Mouse (Mus musculus): Measurements from ENCODE around the gene Arhgap10. TPM values are rescaled to one million over a fixed set of nuclear protein-coding genes. Genes with fewer than 3 reads are reported as not detected.

Arhgap10 gene
- polyA plus RNA-seq, 1 experiment from 2014 or later = 30.7 TPM

DNA sequence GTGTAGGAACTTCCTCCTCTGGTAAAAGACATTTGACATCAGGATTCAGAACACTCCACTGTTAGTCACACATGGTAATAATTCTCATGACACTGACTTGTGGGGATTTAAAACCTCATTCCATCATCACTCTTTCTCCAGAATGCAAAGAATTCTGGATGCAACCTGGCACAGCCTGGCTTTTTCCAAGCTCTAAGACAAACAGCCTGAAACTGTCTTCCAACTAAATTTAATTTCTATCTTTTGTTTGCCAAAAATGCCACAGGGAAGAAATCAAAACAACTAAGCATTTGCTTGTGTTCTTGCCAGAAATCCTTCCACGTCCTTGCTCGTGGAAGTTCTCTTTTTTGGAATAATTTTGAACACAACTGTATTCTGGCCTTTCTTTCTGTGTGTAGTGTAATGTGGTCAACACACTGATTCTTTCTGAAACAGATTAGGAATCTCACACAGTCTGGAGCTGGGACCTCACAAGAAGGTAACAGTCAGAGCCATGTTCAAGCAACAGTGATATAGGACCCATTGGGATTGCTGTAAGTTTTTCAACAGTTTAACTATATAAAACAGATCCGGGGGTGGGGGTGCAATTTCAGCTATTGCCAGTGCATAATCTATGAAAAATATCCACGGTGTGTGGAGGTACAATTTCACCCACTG lies 167.5 kb downstream of the Arhgap10 start:
- H3K9me3 ChIP-seq = no peaks in the 10 kb centered on the region
- no peak overlapping the region for H3K4me3 ChIP-seq
- H3K4me1 ChIP-seq = peaks cover 58% of the 10 kb centered on the region
- peak overlapping the region; percentile 65; the same call in 1 of the 2 replicates for H3K27ac ChIP-seq
- H3K27me3 ChIP-seq = no peaks in the 10 kb centered on the region
- WGBS = 53% methylated on average over 4 of the region's 4 CpGs
- H3K36me3 ChIP-seq = peaks cover 8% of the 10 kb centered on the region
- no peak overlapping the region for H3K9ac ChIP-seq
- peak; percentile 57 for ATAC-seq (ENCODE audit: low FRiP score, low read depth)
- no peak overlapping the region for H3K4me2 ChIP-seq (replicated peaks)

DNA sequence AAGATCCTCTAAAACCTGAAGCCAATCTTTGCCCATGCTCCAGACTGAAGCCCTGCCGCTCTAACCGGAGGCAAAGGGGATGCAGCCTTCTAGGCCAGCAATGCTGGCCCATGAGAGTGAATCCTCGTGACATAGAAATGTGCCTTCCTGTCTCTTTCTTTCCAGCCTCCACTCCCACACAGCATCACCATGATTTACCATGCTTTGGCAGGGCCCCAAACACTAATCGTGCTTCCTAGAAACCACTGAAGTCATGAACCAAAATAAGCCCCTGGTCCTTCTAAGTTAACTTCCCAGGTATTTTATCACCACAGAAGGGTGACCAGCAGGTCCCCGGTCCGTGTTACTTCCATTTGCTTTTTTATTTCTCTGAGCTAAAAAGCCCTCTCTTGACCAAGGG lies 173.8 kb downstream of the Arhgap10 start:
- no peak overlapping the region for H3K4me2 ChIP-seq (replicated peaks)
- no peaks in the 10 kb centered on the region for H3K27me3 ChIP-seq
- no peak overlapping the region for H3K4me3 ChIP-seq
- H3K9ac ChIP-seq = no peak overlapping the region
- H3K4me1 ChIP-seq = peaks cover 24% of the 10 kb centered on the region
- peaks cover 36% of the 10 kb centered on the region for H3K36me3 ChIP-seq
- no peak for ATAC-seq (ENCODE audit: low FRiP score, low read depth)
- no peak overlapping the region for H3K27ac ChIP-seq
- no peaks in the 10 kb centered on the region for H3K9me3 ChIP-seq
- 86% methylated on average over 6 of the region's 6 CpGs for WGBS

DNA sequence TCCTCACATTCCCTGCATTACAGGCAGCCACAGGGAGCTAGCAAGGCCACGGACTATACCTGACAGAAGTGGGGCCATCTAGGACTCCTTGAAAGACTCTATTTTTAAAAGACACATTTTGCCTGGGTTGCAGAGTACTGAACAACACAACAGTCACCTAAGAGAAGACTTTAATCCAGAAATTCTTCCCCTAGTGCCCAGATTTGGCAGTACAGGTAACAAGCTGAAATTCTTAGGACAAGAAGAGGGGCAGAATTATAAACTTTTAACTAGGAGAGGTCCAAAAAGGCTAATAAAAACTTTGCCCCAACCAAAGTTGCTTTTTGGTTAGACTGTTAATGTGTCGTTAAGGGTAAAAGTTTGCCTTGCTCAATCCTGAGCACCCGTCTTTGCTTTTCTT lies 174.4 kb downstream of the Arhgap10 start:
- 80% methylated on average over 3 of the region's 3 CpGs for WGBS

DNA sequence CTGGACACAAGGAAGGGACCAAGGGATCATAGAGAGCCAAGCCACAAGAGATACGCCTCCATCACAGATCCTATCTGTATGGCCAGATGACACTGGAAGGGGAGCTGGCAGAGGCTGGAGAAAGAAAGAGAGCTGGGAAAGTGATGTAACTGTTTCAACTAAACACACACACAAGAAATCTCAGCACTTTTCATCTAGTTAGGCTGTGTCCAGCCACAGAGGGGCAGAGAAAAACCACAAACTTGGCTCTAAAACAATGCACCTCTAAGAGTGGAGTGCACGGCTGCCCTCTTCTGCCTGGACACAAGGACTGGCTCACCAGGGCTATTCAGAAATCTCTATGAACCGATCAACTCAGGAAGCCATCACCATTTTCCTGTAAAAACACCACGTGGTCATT lies 175.6 kb downstream of the Arhgap10 start:
- no peak overlapping the region for H3K4me2 ChIP-seq (replicated peaks)
- H3K9me3 ChIP-seq = no peaks in the 10 kb centered on the region
- H3K4me3 ChIP-seq = no peak overlapping the region
- peaks cover 33% of the 10 kb centered on the region for H3K4me1 ChIP-seq
- H3K27ac ChIP-seq = peak overlapping the region; percentile 83
- WGBS = 79% methylated on average over 4 of the region's 4 CpGs
- H3K36me3 ChIP-seq = peaks cover 36% of the 10 kb centered on the region
- H3K9ac ChIP-seq = no peak overlapping the region
- H3K27me3 ChIP-seq = no peaks in the 10 kb centered on the region
- ATAC-seq (ENCODE audit: low FRiP score, low read depth) = no peak

More for the DNA sequence above, 174.4 kb downstream of the Arhgap10 start:
- ATAC-seq (ENCODE audit: low FRiP score, low read depth) = no peak
- H3K27ac ChIP-seq = no peak overlapping the region
- no peaks in the 10 kb centered on the region for H3K9me3 ChIP-seq
- peaks cover 24% of the 10 kb centered on the region for H3K4me1 ChIP-seq
- H3K36me3 ChIP-seq = peaks cover 36% of the 10 kb centered on the region
- no peak overlapping the region for H3K4me2 ChIP-seq (replicated peaks)
- no peak overlapping the region for H3K4me3 ChIP-seq
- H3K27me3 ChIP-seq = no peaks in the 10 kb centered on the region
- no peak overlapping the region for H3K9ac ChIP-seq

DNA sequence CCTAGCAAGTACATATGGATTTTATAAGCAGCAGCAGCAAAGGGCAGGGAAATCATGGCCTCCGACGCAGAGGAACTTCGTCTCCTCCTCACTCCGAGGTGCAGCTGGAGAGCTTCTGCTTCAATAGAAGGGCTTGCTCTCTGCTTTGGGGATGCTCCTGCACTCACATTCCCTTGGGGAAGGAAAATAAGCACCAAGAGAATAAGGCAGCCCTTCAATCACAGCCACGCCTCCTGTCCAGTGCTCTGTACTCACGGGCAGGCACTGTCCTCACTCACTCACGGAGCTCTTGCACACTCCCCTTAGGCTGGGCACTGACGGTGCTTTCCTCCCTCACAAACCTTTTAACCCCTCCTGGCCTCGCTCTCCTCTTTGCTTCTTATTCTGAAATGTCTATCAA lies 176.4 kb downstream of the Arhgap10 start:
- peak overlapping the region; percentile 83 for H3K27ac ChIP-seq
- no peak; the same call in 1 of the 2 replicates for ATAC-seq (ENCODE audit: low FRiP score, low read depth)
- H3K4me2 ChIP-seq (replicated peaks) = peak overlapping the region; percentile 43
- H3K9me3 ChIP-seq = no peaks in the 10 kb centered on the region
- 45% methylated on average over 9 of the region's 9 CpGs for WGBS
- H3K4me3 ChIP-seq = no peak overlapping the region
- no peak overlapping the region for H3K9ac ChIP-seq
- peaks cover 37% of the 10 kb centered on the region for H3K4me1 ChIP-seq
- H3K27me3 ChIP-seq = no peaks in the 10 kb centered on the region
- peaks cover 36% of the 10 kb centered on the region for H3K36me3 ChIP-seq

DNA sequence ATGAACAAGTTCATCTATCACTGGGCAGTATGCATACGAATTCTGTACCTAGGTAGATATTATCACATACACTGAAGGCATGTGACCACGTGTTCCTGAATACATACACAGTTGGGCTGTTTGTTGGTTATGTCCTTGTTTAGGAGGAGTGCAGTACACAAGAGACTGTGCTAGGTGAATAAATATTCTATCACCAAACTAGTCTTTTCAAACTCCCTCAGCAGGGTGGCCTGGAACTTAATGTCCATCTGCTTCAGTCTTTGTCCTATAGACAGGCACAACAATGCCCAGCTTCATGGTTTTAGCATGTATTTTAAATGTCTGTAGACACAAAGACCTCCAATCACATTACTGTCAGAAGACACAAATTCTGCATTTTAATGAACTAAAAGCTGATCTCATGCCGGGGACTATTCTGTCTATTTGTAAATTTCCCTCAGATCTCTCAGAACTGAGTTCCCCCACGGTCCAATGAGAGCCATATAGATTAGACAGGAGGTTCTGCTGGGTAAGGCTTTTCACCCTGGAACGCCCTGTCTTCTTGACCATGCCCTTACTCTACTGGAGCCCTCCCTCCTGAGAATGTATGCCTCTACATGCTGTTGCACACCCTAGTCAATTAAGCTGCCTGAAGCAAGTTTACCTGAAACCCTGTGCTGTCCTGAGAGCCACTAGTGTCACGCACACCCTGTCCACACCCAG lies 177.6 kb downstream of the Arhgap10 start:
- Histone ChIP-seq H3K9ac (no peak overlapping the region), H3K4me2 (replicated peaks) (no peak overlapping the region), H3K9me3 (no peaks in the 10 kb centered on the region), H3K27ac (peak overlapping the region; percentile 75), H3K4me3 (no peak overlapping the region), H3K36me3 (peaks cover 28% of the 10 kb centered on the region), H3K4me1 (peaks cover 37% of the 10 kb centered on the region), H3K27me3 (no peaks in the 10 kb centered on the region)
- ATAC-seq (ENCODE audit: low FRiP score, low read depth) = no peak
- WGBS = 91% methylated on average over 6 of the region's 6 CpGs

DNA sequence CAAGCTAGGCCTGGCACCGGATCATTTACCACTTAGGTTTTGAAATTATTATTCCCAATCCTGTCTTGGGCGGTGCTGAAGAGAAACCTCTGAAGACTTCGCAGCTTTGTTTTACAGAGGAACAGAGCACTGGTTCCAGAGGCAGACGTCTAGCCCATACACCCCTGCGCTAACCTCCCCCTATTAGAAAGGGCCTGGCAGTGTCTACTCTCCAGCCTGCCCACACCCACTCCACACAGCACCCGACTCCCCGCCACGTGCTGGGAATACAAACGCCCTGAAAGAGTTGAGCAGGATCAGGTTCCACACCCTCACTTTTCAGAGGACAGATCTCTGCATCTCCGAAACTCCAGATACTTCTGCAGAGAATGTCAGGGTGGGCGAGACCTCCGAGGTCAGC lies 180.5 kb downstream of the Arhgap10 start:
- WGBS = 64% methylated on average over 12 of the region's 12 CpGs
- Histone ChIP-seq H3K4me3 (no peak overlapping the region), H3K4me1 (peaks cover 35% of the 10 kb centered on the region), H3K27ac (no peak overlapping the region; the same call in 1 of the 2 replicates), H3K9ac (0 out of 2 replicates have a peak overlapping the region, but pooled peaks have one; percentile 19), H3K27me3 (no peaks in the 10 kb centered on the region), H3K4me2 (replicated peaks) (no peak overlapping the region), H3K9me3 (no peaks in the 10 kb centered on the region), H3K36me3 (peaks cover 15% of the 10 kb centered on the region)
- no peak; the same call in 1 of the 2 replicates for ATAC-seq (ENCODE audit: low FRiP score, low read depth)

DNA sequence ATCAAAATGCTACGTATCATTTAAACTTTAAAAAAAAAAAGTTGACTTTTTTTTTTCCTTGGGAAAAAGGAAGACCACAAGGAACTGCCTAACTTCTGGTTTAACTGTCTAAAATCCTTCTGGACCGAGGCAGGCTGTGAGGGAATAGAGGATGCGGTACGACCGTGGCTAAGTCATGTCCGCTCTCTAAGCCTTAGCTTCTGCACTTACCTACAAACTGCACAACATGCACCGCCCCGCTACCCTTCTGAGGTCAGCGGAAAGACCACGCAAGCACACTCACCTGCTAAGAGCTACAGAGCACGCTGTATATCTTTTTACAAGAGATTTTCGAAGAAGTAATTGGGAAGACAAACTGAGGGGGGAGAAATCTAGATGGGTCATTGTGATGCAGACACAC lies 186.6 kb downstream of the Arhgap10 start:
- H3K4me2 ChIP-seq (replicated peaks) = no peak overlapping the region
- H3K36me3 ChIP-seq = peaks cover 11% of the 10 kb centered on the region
- no peak for ATAC-seq (ENCODE audit: low FRiP score, low read depth)
- no peaks in the 10 kb centered on the region for H3K27me3 ChIP-seq
- H3K9me3 ChIP-seq = no peaks in the 10 kb centered on the region
- no peak overlapping the region for H3K27ac ChIP-seq
- WGBS = 84% methylated on average over 12 of the region's 12 CpGs
- H3K4me1 ChIP-seq = peaks cover 23% of the 10 kb centered on the region
- H3K9ac ChIP-seq = no peak overlapping the region
- no peak overlapping the region for H3K4me3 ChIP-seq

DNA sequence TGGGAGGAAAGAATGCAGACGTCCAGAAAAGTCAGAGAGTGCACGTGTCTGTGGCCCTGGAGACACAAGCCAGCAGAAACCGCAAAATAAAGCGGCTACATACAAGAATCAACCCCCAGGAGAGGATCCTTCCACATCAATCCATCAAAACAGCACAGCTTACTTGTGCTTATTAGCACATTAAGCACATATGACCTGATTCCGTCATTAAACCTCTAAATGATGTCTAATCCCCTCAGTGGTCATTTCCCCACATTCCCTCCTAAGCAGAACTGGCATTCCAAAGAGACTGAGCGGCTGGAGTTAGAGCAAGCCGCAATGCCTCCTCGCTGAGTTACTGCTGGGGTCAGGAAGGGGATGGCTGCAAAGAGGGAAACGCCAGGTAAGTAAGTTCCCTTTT lies 187.4 kb downstream of the Arhgap10 start:
- ATAC-seq (ENCODE audit: low FRiP score, low read depth) = peak; percentile 54
- H3K27ac ChIP-seq = peak overlapping the region; percentile 15; the same call in 1 of the 2 replicates
- no peaks in the 10 kb centered on the region for H3K9me3 ChIP-seq
- no peaks in the 10 kb centered on the region for H3K27me3 ChIP-seq
- H3K4me2 ChIP-seq (replicated peaks) = no peak overlapping the region
- H3K9ac ChIP-seq = no peak overlapping the region
- WGBS = 64% methylated on average over 9 of the region's 9 CpGs
- H3K4me1 ChIP-seq = peaks cover 23% of the 10 kb centered on the region
- no peak overlapping the region for H3K4me3 ChIP-seq
- H3K36me3 ChIP-seq = peaks cover 11% of the 10 kb centered on the region

DNA sequence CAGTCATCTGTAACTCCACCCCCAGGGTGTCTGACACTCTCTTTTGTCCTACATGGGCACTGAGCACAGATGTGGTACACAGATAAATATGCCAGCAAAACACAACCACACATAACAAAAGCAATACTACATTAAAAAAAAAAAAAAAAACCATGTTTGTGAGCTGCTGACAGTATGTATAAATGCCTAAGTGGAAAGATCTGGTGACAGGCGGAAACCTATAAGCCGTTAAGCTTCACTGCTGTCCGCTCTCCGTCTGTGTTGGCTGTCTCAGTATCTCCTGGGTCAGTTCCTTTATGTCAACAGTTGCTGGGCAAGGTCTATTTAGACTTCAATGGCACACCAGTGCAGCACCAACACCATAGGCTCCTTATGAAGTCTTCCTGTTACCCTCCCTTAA lies 188.0 kb downstream of the Arhgap10 start:
- WGBS = 70% methylated on average over 4 of the region's 4 CpGs
- Histone ChIP-seq H3K4me2 (replicated peaks) (no peak overlapping the region), H3K4me1 (peaks cover 23% of the 10 kb centered on the region), H3K9me3 (no peaks in the 10 kb centered on the region), H3K9ac (no peak overlapping the region), H3K36me3 (peaks cover 11% of the 10 kb centered on the region), H3K27me3 (no peaks in the 10 kb centered on the region), H3K4me3 (no peak overlapping the region), H3K27ac (peak overlapping the region; percentile 15; the same call in 1 of the 2 replicates)
- no peak for ATAC-seq (ENCODE audit: low FRiP score, low read depth)

DNA sequence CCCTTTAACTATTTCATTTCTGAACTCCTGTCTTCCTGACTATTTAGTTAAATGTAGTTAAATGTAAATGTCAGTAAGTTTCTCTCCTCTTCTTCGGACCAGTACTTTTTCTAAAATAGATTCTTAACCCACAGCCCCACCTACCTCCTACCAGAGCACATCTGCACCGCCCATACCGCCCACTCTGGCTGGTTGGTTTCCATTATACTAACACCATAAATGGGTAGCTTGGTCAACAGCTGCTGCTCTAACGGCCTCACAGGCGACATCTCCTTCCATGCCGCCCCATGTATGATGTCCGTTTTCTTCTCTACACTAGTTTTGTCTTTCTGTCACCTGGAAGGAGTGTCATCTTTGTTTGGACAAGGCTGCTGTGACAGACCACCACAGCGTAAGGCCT lies 189.3 kb downstream of the Arhgap10 start:
- WGBS = 84% methylated on average over 8 of the region's 8 CpGs
- Histone ChIP-seq H3K36me3 (peaks cover 6% of the 10 kb centered on the region; the same call in 1 of the 2 replicates), H3K27me3 (no peaks in the 10 kb centered on the region), H3K4me1 (peaks cover 23% of the 10 kb centered on the region), H3K4me3 (no peak overlapping the region), H3K9ac (no peak overlapping the region), H3K9me3 (no peaks in the 10 kb centered on the region), H3K27ac (no peak overlapping the region), H3K4me2 (replicated peaks) (no peak overlapping the region)
- ATAC-seq (ENCODE audit: low FRiP score, low read depth) = no peak

DNA sequence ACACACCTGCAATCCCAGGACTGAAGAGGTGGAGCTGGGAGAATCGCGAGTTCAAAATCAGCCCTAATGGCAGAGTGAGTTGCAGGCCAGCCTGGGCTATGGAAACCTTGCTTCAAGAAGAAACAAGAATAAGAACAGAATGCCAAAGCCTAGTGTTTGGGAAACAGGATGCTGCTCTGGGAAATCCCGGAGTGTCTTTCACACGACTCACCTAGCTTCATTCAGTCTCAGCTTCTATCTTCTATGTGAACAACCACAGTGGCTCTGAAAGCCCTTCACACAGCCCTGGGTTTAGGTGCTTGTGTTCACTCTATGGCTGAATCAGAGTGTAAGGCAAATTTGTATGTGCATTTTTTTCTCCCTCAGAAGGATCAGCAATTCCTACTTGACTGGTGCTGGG lies 190.4 kb downstream of the Arhgap10 start:
- Histone ChIP-seq H3K27ac (no peak overlapping the region), H3K4me1 (peaks cover 23% of the 10 kb centered on the region), H3K4me2 (replicated peaks) (no peak overlapping the region), H3K36me3 (peaks cover 3% of the 10 kb centered on the region; the same call in 1 of the 2 replicates), H3K9me3 (no peaks in the 10 kb centered on the region), H3K9ac (no peak overlapping the region), H3K4me3 (no peak overlapping the region), H3K27me3 (no peaks in the 10 kb centered on the region)
- no peak for ATAC-seq (ENCODE audit: low FRiP score, low read depth)
- WGBS = 89% methylated on average over 4 of the region's 4 CpGs

Measured in limb, embryonic 13.5 days (tissue).